Mouse (Mus musculus): ENCODE data around the gene Slc9b1. TPM values are rescaled to one million over a fixed set of nuclear protein-coding genes. Genes with fewer than 3 reads are reported as not detected.

The Slc9b1 gene
- polyA plus RNA-seq, 1 experiment = not detected

DNA sequence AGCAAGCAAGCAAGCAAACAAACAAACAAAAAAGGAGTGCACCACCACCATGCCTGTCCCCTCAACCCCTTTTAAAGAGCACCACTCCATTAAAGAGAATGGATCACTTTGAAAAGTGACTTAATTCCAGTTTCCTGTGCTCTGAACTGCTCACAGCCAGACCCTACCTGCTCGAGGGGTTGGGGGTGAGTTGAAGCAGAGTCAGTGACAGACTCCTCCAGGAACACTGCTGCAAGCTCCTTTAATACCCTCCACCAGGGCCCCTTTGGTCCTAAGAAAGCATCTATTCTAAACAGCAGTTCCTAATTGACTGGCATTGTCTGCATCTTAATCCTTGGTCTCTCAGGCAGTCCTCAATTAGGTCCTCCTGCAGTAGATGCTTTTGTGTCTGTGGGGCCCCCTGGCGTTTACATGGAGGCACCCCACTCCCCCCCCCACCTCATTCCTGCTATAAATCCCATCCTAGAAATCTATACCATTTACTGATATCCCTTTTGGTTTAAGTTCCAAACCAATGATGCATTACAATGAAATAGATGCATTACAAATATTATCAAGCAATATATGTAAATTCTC is 34.8 kb upstream of the Slc9b1 start:
- no peak for DNase-seq (ENCODE audit: low read depth in 1 of 2, low spot score in 2 of 2)
- no peaks in the 10 kb centered on the region for H3K4me1 ChIP-seq (ENCODE audit: control insufficient read depth, insufficient read depth, insufficient read length)
- no peak overlapping the region for H3K27ac ChIP-seq (ENCODE audit: insufficient read depth, low read length)
- TF ChIP-seq POLR2A (IDR thresholded peaks at IDR 0.05; ENCODE audit: low read depth, low read length) (no peak), CTCF (IDR thresholded peaks at IDR 0.05; ENCODE audit: extremely low read depth, insufficient read depth, insufficient read length, insufficient replicate concordance) (no peak)
- H3K4me3 ChIP-seq (ENCODE audit: extremely low read depth, insufficient read depth, insufficient read length) = no peak overlapping the region
- 63% methylated on average over 2 of the region's 2 CpGs for WGBS
- no peaks in the 10 kb centered on the region for H3K27me3 ChIP-seq (ENCODE audit: control insufficient read depth, insufficient read depth, low read length)
- no peaks in the 10 kb centered on the region for H3K36me3 ChIP-seq (ENCODE audit: control insufficient read depth, insufficient read depth, low read length)

DNA sequence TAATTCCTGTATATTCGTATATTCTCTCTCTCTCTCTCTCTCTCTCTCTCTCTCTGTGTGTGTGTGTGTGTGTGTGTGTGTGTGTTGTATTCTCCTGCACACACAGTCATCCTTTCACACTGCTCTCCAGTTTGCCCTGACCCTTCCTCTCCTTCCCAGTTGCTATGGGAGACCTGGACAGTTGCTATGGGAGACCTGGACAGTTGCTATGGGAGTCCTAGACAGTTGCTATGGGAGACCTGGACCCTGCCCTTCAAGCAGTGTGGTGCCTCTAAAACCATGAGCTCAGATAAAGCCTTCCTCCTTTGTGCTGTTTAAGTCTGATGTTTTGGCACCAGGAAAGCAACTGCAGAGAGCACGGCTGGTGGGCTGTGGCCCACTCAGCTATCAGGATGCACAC is 34.1 kb upstream of the Slc9b1 start:
- no peaks in the 10 kb centered on the region for H3K4me1 ChIP-seq (ENCODE audit: control insufficient read depth, insufficient read depth, insufficient read length)
- TF ChIP-seq CTCF (IDR thresholded peaks at IDR 0.05; ENCODE audit: extremely low read depth, insufficient read depth, insufficient read length, insufficient replicate concordance) (no peak), POLR2A (IDR thresholded peaks at IDR 0.05; ENCODE audit: low read depth, low read length) (no peak)
- WGBS = 74% methylated on average over 2 of the region's 2 CpGs

DNA sequence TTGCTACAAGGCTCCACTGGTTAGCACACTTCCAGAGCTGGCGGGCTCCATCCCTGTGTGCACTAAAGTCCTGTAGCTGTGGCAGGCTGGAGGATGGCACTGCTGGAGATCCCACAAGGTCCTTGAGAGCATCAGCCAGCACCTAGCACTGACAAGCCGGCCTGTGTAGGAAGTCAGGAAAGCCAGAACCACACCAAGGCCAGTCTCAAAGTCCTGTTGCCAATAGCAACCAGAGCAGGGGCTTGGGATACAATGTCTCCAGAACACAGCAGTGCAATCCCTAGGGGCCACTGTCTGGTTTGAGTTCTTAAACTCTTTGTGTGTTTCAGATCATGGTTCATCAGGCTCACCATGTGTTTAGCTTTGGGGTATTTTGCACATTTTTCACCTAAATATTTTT is 33.0 kb upstream of the Slc9b1 start:
- Histone ChIP-seq H3K4me3 (ENCODE audit: extremely low read depth, insufficient read depth, insufficient read length) (no peak overlapping the region), H3K27me3 (ENCODE audit: control insufficient read depth, insufficient read depth, low read length) (no peaks in the 10 kb centered on the region), H3K27ac (ENCODE audit: insufficient read depth, low read length) (no peak overlapping the region), H3K4me1 (ENCODE audit: control insufficient read depth, insufficient read depth, insufficient read length) (no peaks in the 10 kb centered on the region), H3K36me3 (ENCODE audit: control insufficient read depth, insufficient read depth, low read length) (no peaks in the 10 kb centered on the region)
- WGBS = 68% methylated on average over 2 of the region's 2 CpGs
- DNase-seq (ENCODE audit: low read depth in 1 of 2, low spot score in 2 of 2) = no peak
- TF ChIP-seq POLR2A (IDR thresholded peaks at IDR 0.05; ENCODE audit: low read depth, low read length) (no peak), CTCF (IDR thresholded peaks at IDR 0.05; ENCODE audit: extremely low read depth, insufficient read depth, insufficient read length, insufficient replicate concordance) (no peak)

More for the DNA sequence above, 34.1 kb upstream of the Slc9b1 start:
- Histone ChIP-seq H3K4me3 (ENCODE audit: extremely low read depth, insufficient read depth, insufficient read length) (no peak overlapping the region), H3K27me3 (ENCODE audit: control insufficient read depth, insufficient read depth, low read length) (no peaks in the 10 kb centered on the region), H3K27ac (ENCODE audit: insufficient read depth, low read length) (no peak overlapping the region), H3K36me3 (ENCODE audit: control insufficient read depth, insufficient read depth, low read length) (no peaks in the 10 kb centered on the region)
- no peak for DNase-seq (ENCODE audit: low read depth in 1 of 2, low spot score in 2 of 2)

DNA sequence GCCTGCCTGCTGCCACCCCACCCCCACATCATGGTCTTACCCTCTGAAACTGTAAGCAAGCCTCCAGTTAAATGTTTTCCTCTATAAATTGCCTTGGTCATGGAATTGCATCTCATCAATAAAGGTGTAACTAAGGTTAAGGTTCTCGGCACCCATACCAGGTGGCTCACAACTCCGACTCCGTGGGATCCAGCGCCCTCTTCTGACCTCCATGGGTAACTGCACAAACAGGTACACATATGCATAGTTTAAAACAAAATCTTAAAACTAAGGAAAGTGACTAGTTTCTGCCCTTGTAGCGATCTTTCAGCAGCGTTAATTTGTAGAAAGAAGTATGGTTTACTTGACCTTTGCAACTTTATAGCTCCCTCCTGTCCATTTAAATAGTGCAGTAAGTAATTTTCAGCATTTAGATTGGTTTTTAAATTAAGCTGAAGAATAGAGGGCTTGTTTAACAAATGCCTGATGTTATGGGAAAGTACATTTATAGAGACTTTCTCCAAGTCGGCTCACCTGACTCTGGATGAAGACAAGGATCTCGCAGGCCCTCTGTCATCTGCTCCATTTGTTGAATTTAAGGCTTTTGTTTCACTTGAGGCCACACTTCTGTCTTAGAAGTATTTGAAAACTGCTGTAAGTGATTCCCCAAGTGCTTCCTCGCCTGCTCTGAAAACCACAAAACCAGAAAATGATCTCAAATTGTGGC is 32.0 kb upstream of the Slc9b1 start:
- TF ChIP-seq CTCF (IDR thresholded peaks at IDR 0.05; ENCODE audit: extremely low read depth, insufficient read depth, insufficient read length, insufficient replicate concordance) (no peak), POLR2A (IDR thresholded peaks at IDR 0.05; ENCODE audit: low read depth, low read length) (no peak)
- no peak for DNase-seq (ENCODE audit: low read depth in 1 of 2, low spot score in 2 of 2)
- Histone ChIP-seq H3K4me3 (ENCODE audit: extremely low read depth, insufficient read depth, insufficient read length) (no peak overlapping the region), H3K4me1 (ENCODE audit: control insufficient read depth, insufficient read depth, insufficient read length) (no peaks in the 10 kb centered on the region), H3K36me3 (ENCODE audit: control insufficient read depth, insufficient read depth, low read length) (no peaks in the 10 kb centered on the region), H3K27ac (ENCODE audit: insufficient read depth, low read length) (no peak overlapping the region), H3K27me3 (ENCODE audit: control insufficient read depth, insufficient read depth, low read length) (no peaks in the 10 kb centered on the region)
- 89% methylated on average over 9 of the region's 9 CpGs for WGBS

DNA sequence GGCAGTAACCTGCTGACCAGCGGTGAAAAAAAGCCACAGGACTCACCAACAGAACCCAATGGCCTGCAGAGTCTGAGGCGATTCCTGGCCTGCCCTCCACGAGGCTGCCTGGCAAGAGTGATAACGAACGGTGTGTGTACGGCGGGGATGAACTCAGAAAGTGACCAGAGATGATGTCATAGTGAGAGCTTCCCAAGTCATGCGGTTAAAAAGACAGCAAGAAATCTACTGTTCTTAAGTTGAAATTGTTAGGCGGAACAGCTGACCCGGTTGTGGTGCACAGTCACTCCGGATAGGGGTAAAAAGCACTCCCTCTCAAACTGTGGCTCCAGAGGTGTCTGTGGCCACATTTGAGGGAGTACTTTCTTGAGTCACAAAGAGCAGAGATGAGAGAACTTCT is 29.5 kb upstream of the Slc9b1 start:
- Histone ChIP-seq H3K27me3 (ENCODE audit: control insufficient read depth, insufficient read depth, low read length) (no peaks in the 10 kb centered on the region), H3K27ac (ENCODE audit: insufficient read depth, low read length) (no peak overlapping the region), H3K4me3 (ENCODE audit: extremely low read depth, insufficient read depth, insufficient read length) (no peak overlapping the region), H3K36me3 (ENCODE audit: control insufficient read depth, insufficient read depth, low read length) (no peaks in the 10 kb centered on the region), H3K4me1 (ENCODE audit: control insufficient read depth, insufficient read depth, insufficient read length) (no peaks in the 10 kb centered on the region)
- no peak for DNase-seq (ENCODE audit: low read depth in 1 of 2, low spot score in 2 of 2)
- 93% methylated on average over 11 of the region's 11 CpGs for WGBS
- TF ChIP-seq CTCF (IDR thresholded peaks at IDR 0.05; ENCODE audit: extremely low read depth, insufficient read depth, insufficient read length, insufficient replicate concordance) (no peak), POLR2A (IDR thresholded peaks at IDR 0.05; ENCODE audit: low read depth, low read length) (no peak)

DNA sequence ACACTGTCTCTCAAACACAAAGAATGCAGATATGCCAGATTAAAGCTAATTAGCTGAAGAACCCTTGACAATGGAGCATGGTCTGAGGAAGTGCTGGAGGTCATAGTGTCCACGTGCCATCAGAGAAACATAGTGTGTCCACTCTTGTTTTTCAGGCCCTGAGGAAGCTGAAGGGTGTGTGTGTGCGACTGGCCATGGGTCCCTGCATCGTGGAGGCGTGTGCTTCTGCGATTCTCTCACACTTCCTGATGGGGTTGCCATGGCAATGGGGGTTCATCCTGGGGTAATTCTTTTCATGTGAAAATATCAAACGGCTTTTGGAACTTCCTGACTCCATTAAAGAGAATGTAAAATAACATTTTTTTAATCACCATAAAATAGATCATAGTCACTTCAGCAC is 23.5 kb upstream of the Slc9b1 start:
- Histone ChIP-seq H3K27me3 (ENCODE audit: control insufficient read depth, insufficient read depth, low read length) (no peaks in the 10 kb centered on the region), H3K36me3 (ENCODE audit: control insufficient read depth, insufficient read depth, low read length) (no peaks in the 10 kb centered on the region), H3K4me3 (ENCODE audit: extremely low read depth, insufficient read depth, insufficient read length) (no peak overlapping the region), H3K4me1 (ENCODE audit: control insufficient read depth, insufficient read depth, insufficient read length) (no peaks in the 10 kb centered on the region), H3K27ac (ENCODE audit: insufficient read depth, low read length) (no peak overlapping the region)
- TF ChIP-seq CTCF (IDR thresholded peaks at IDR 0.05; ENCODE audit: extremely low read depth, insufficient read depth, insufficient read length, insufficient replicate concordance) = no peak
- no peak for DNase-seq (ENCODE audit: low read depth in 1 of 2, low spot score in 2 of 2)
- WGBS = 31% methylated on average over 6 of the region's 6 CpGs

DNA sequence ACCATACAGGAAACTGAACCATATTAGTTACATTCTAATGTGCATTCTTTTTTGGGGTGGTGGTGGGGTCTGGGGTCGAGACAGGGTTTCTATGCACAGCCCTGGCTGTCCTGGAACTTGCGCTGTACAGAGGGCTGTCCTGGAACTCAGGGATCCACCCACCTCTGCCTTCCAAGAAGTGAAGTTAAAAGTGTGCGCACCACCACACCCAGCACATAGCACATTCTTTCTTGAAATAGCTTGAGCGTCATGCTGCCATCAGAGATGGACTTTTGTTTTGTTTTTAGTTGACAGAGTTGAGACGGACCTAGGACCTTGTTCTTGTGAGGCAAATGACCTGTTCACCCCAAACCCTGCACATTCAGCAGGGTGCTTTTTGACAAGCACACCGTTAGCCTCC is 20.7 kb upstream of the Slc9b1 start:
- Histone ChIP-seq H3K4me3 (ENCODE audit: extremely low read depth, insufficient read depth, insufficient read length) (no peak overlapping the region), H3K4me1 (ENCODE audit: control insufficient read depth, insufficient read depth, insufficient read length) (no peaks in the 10 kb centered on the region), H3K27me3 (ENCODE audit: control insufficient read depth, insufficient read depth, low read length) (no peaks in the 10 kb centered on the region), H3K27ac (ENCODE audit: insufficient read depth, low read length) (no peak overlapping the region), H3K36me3 (ENCODE audit: control insufficient read depth, insufficient read depth, low read length) (no peaks in the 10 kb centered on the region)
- DNase-seq (ENCODE audit: low read depth in 1 of 2, low spot score in 2 of 2) = no peak
- WGBS = 89% methylated on average over 6 of the region's 6 CpGs
- no peak for TF ChIP-seq CTCF (IDR thresholded peaks at IDR 0.05; ENCODE audit: extremely low read depth, insufficient read depth, insufficient read length, insufficient replicate concordance)
- no peak for TF ChIP-seq POLR2A (IDR thresholded peaks at IDR 0.05; ENCODE audit: low read depth, low read length)
